Mouse (Mus musculus) thymus, adult 2 months (tissue): ENCODE measurements around the gene Zfp319. TPM values are rescaled to one million over a fixed set of nuclear protein-coding genes. Genes with fewer than 3 reads are reported as not detected.

Experiments
- DNase-seq: peaks from one replicate; pipeline ENCODE4 v3.0.0; 2021
- H3K27ac ChIP-seq: fragments of 200-500 bp; 2 replicates; pipeline ENCODE4 v1.5.1; 2012; ENCODE audit warnings: low read length, control low read depth; ENCODE audit not compliant: control insufficient read depth, insufficient read depth
- H3K27me3 ChIP-seq: fragments of 200-500 bp; 2 replicates; pipeline ENCODE4 v1.6.1; 2012; ENCODE audit warnings: mild to moderate bottlenecking, low read length, moderate library complexity, mixed read lengths; ENCODE audit not compliant: control insufficient read depth, insufficient read depth
- H3K36me3 ChIP-seq: fragments of 200-500 bp; 2 replicates; pipeline ENCODE4 v1.6.1; 2012; ENCODE audit warnings: mild to moderate bottlenecking, low read length, moderate library complexity; ENCODE audit not compliant: control insufficient read depth, insufficient read depth
- H3K4me1 ChIP-seq: fragments of 200-500 bp; replicated peaks from 2 replicates; pipeline ENCODE4 v1.6.1; 2012; ENCODE audit warnings: low read length; ENCODE audit not compliant: control insufficient read depth, insufficient read depth
- H3K4me3 ChIP-seq: fragments of 200-500 bp; 2 replicates; pipeline ENCODE4 v1.5.1; 2012; ENCODE audit warnings: mild to moderate bottlenecking, low read length, control low read depth, moderate library complexity; ENCODE audit not compliant: control insufficient read depth, insufficient read depth
- CTCF ChIP-seq: fragments of 200-500 bp; IDR thresholded peaks from 2 replicates; pipeline ENCODE4 v1.5.1; 2012; ENCODE audit warnings: mild to moderate bottlenecking, control low read depth, low read length, moderate library complexity, borderline replicate concordance; ENCODE audit not compliant: control insufficient read depth, poor library complexity, insufficient read depth; ENCODE audit errors: extremely low read depth
- POLR2A ChIP-seq: fragments of 200-500 bp; IDR thresholded peaks from 2 replicates; pipeline ENCODE4 v1.6.1; 2012; ENCODE audit warnings: mild to moderate bottlenecking, low read length, control low read depth, moderate library complexity; ENCODE audit not compliant: control insufficient read depth, poor library complexity, insufficient read depth; ENCODE audit errors: extremely low read depth
- WGBS: fragments of 180-500 bp; shearing (Covaris S2); methylation state at CpG from one replicate; pipeline ENCODE4 v1.1.7; 2018; 5-methylcytosine and 5-hydroxymethylcytosine counted together
- polyA plus RNA-seq: library from polyadenylated mRNA; depleted of rRNA; stranded (reverse); fragments of >200 nt; gene quantifications from 2 replicates; pipeline ENCODE4 v1.2.3, GENCODE M21; 2012

Zfp319 gene
- polyA plus RNA-seq, 1 experiment, result 30.7 TPM

DNA sequence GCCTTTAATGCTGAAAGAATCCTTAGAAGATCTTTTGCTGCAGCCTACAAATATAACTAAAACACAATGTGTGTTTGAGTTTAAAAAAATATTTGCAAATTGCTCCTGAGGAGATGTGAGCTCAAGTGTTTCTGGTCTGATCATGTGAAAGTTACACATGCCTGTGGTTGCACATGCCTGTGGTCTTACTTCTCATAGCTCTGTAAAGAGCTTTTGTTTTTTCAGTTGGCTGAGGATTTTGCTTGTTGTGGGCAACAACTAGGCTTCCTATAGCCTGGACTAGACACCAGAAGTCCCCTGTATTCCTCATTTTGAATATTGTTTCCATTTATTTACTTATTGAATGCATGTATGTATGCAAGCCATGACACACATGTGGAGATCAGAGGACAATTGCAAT lies 4.6 kb upstream of the Zfp319 start:
- no peaks in the 10 kb centered on the region for H3K36me3 ChIP-seq
- no peak for TF ChIP-seq POLR2A
- TF ChIP-seq CTCF, result no peak

GRCm38 (mm10) chr8:95335706-95336105 lies 4.0 kb upstream of the Zfp319 start:
- no peak for DNase-seq
- no peaks in the 10 kb centered on the region for H3K27me3 ChIP-seq
- H3K4me1 ChIP-seq, result peaks cover 3% of the 10 kb centered on the region; the same call in 1 of the 2 replicates
- TF ChIP-seq CTCF (no peak), POLR2A (no peak)
- H3K36me3 ChIP-seq, result no peaks in the 10 kb centered on the region
- WGBS, result 20% methylated on average over 1 of the region's 1 CpGs
- H3K27ac ChIP-seq, result no peak overlapping the region
- no peak overlapping the region for H3K4me3 ChIP-seq

More for the DNA sequence above, 4.6 kb upstream of the Zfp319 start:
- H3K27me3 ChIP-seq, result no peaks in the 10 kb centered on the region
- H3K4me1 ChIP-seq, result no peaks in the 10 kb centered on the region
- H3K4me3 ChIP-seq, result no peak overlapping the region
- no peak overlapping the region for H3K27ac ChIP-seq
- no peak for DNase-seq

DNA sequence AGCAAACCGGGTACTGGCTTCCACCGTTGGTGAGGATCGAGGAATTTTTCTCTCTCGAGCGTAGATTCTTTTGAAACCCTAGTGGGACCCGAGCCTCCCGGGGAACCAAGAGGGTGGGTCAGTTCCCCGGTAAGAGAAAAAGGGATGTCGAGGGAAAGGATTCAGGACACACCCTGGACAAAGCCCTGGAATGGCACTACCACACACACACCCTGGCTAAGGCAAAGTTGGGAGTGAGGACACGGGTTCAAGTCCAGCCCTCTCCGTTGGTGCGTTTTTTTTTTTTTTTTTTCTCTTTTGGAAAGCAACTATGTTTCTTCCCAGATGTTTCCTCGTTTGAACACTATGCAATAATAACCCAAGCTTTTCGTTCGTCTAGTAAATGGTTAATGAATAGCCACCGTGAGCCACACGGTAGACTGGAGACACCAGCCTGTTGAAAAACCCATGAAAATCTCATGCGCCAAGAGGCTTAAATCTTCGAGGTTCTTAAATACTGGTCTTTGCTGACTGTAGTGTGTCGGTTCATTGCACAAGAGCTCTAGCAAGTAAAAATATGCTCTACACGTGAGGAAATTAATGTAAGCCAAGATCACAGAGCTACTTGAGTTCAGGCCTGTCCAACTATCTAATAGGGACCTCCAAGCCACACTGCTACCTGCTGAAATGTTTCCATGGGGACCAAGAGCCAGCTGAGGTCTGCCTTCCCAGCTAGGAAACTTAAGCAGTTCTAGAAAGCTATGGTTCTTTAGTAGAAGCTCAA lies 868 bp upstream of the Zfp319 start:
- H3K27me3 ChIP-seq, result no peaks in the 10 kb centered on the region
- peak overlapping the region; percentile 61; the same call in 1 of the 2 replicates for H3K27ac ChIP-seq
- TF ChIP-seq POLR2A (no peak), CTCF (no peak)
- no peak for DNase-seq
- peak overlapping the region; percentile 83 for H3K4me3 ChIP-seq
- peaks cover 3% of the 10 kb centered on the region; the same call in 1 of the 2 replicates for H3K4me1 ChIP-seq
- 23% methylated on average over 21 of the region's 21 CpGs for whole genome bisulfite sequencing
- peaks cover 17% of the 10 kb centered on the region for H3K36me3 ChIP-seq

- peak overlapping the region; percentile 83 for H3K4me3 ChIP-seq
- peaks cover 23% of the 10 kb centered on the region for H3K36me3 ChIP-seq
- H3K27me3 ChIP-seq, result no peaks in the 10 kb centered on the region
- no peak for TF ChIP-seq CTCF
- no peak for TF ChIP-seq POLR2A
- H3K27ac ChIP-seq, result peak overlapping the region; percentile 12; the same call in 1 of the 2 replicates
- WGBS, result under 1% methylated on average over 38 of the region's 38 CpGs
- DNase-seq, result no peak
- peaks cover 3% of the 10 kb centered on the region; the same call in 1 of the 2 replicates for H3K4me1 ChIP-seq
Observed at GRCm38 (mm10) chr8:95331156-95331719, 512 bp downstream of the Zfp319 start.

DNA sequence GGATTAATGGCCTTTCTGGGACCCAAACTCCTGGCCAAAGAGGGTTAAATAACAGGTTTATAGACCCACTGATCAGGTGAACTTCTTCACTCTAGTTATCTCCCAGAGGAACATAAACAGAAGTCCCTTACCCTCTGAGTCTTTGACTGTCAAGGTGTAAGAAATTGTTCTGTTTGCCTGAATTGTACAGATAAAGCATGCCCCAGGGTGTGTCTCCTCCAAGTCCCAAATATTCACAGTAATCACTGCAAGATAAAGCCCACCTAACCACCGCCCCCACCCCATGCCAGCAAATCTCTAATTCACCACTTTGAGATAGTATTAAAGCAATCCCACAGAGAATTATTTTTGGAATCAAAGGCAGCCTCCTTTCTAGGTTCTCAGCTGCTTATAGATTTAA lies 1.4 kb downstream of the Zfp319 start:
- H3K36me3 ChIP-seq, result peaks cover 30% of the 10 kb centered on the region
- WGBS, result 95% methylated on average over 1 of the region's 1 CpGs
- DNase-seq, result no peak
- no peak for TF ChIP-seq POLR2A
- TF ChIP-seq CTCF, result no peak
- no peak overlapping the region for H3K27ac ChIP-seq
- no peak overlapping the region for H3K4me3 ChIP-seq
- H3K27me3 ChIP-seq, result no peaks in the 10 kb centered on the region
- H3K4me1 ChIP-seq, result peaks cover 3% of the 10 kb centered on the region; the same call in 1 of the 2 replicates

DNA sequence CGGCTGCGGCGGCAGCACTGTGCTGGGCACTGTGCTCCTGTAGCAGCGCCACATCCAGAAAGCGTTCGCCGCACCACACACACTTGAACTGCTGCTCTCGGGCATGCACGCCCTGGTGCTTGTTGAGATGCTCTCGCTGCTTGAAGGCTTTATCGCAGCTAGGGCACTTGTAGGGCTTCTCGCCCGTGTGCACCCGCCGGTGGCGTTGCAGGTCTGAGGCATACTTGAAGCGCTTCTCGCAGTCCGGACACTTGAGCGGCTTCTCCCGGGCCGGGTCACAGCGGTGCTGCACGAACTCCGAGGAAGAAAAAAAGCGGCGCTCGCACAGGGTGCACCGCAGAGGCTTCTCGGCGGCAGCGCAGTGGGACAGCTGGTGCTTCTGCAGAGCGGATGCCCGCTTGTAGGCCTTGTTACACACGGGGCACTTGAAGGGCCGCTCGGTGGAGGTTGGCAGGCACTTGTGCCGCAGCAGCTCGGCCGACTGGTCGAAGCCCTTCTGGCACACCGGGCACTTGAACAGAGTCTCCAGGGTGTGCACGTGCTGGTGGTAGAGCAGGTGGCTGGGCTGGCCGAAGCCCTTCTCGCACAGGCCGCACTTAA lies 3.8 kb downstream of the Zfp319 start:
- Histone ChIP-seq H3K4me1 (peaks cover 3% of the 10 kb centered on the region; the same call in 1 of the 2 replicates), H3K36me3 (peaks cover 30% of the 10 kb centered on the region), H3K27me3 (no peaks in the 10 kb centered on the region), H3K27ac (no peak overlapping the region), H3K4me3 (no peak overlapping the region)
- TF ChIP-seq CTCF (no peak), POLR2A (no peak)
- no peak for DNase-seq
- 97% methylated on average over 46 of the region's 46 CpGs for WGBS
